ENCODE assay signal across 26 mouse cellular contexts in genomic region chr3:63438898-63439297, GRCm38 (mm10). TPM values are rescaled to one million over a fixed set of nuclear protein-coding genes. Genes with fewer than 3 reads are reported as not detected.
"Had no signal": no experiment of that assay in that cellular context is flagged by ENCODE, and none has a peak within 500 bp of the region (broad histone marks: within the 10 kb centered on the region; RNA-seq: fewer than 3 reads in every experiment).

No protein-coding gene starts in this region.

- H3K4me1 ChIP-seq: lung, embryonic 15.5 days; midbrain, embryonic 10.5 days; midbrain, embryonic 12.5 days; neural tube, embryonic 13.5 days; neural tube, embryonic 15.5 days had no signal

- DNase-seq: lung, adult 2 months; lung, postnatal 10 days; lung, postnatal 4 days; midbrain, embryonic 14.5 days; retina, postnatal 1 day; right cerebral cortex, adult 18-20 months; right cerebral cortex, postnatal 25 days; right cerebral cortex, postnatal 4 days; spleen, adult 18-20 months; thymus, adult 18-20 months; thymus, postnatal 14 days; thymus, postnatal 36 days had no signal

- H3K9me3 ChIP-seq: lung, embryonic 15.5 days; midbrain, embryonic 10.5 days; midbrain, embryonic 12.5 days; neural tube, embryonic 13.5 days; neural tube, embryonic 15.5 days had no signal

- H3K36me3 ChIP-seq: lung, embryonic 15.5 days; midbrain, embryonic 10.5 days; midbrain, embryonic 12.5 days; neural tube, embryonic 13.5 days; neural tube, embryonic 15.5 days had no signal

- H3K27ac ChIP-seq: lung, embryonic 15.5 days; midbrain, embryonic 10.5 days; midbrain, embryonic 12.5 days; neural tube, embryonic 13.5 days; neural tube, embryonic 15.5 days had no signal

- H3K27me3 ChIP-seq: lung, embryonic 15.5 days; midbrain, embryonic 12.5 days; neural tube, embryonic 13.5 days; neural tube, embryonic 15.5 days had no signal

- H3K4me2 ChIP-seq: lung, embryonic 15.5 days; midbrain, embryonic 12.5 days; neural tube, embryonic 13.5 days; neural tube, embryonic 15.5 days had no signal

- H3K9ac ChIP-seq: lung, embryonic 15.5 days; midbrain, embryonic 12.5 days; neural tube, embryonic 13.5 days; neural tube, embryonic 15.5 days had no signal

- ATAC-seq: midbrain, embryonic 16.5 days had no signal

- H3K4me3 ChIP-seq: lung, embryonic 15.5 days; midbrain, embryonic 10.5 days; midbrain, embryonic 12.5 days; myocyte; neural tube, embryonic 13.5 days; neural tube, embryonic 15.5 days had no signal

RNA-seq across cellular contexts. Expression of gene Gm34302, which starts 44.8 kb away (rescaled TPM):
- total RNA-seq: megakaryocyte, adult 5-6 weeks; megakaryocyte-erythroid progenitor cell, adult 5-6 weeks had no signal
- polyA plus RNA-seq: lung, adult 2 months; lung, embryonic 15.5 days; midbrain, embryonic 10.5 days; midbrain, embryonic 12.5 days; midbrain, embryonic 14.5 days; midbrain, embryonic 16.5 days; neural tube, embryonic 11.5 days; neural tube, embryonic 13.5 days; neural tube, embryonic 15.5 days; small intestine, adult 2 months; stomach, embryonic 14.5 days; stomach, embryonic 16.5 days; thymus, postnatal 0 days had no signal
